Comparison of ENCODE assay signal across 9 mouse cellular contexts in the genomic region with DNA sequence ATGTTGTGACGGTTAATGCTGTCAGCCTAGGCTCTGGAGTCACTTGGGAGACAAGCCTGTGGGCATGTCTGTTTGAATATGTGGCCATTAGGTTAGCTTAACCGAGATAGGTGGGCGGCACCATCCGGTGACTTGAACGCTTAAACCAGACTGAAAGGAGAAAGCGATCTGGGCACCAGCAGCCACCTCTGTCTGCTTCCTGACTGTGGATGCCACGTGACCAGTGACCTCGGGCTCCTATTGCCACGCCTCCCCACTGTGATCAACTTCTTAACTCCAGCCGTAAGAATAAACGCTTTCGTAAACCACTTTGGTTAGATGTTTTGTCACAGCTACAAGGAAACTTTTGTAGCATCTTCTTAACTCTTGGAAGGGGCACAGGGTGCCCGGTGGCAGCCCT.
"Had no signal": no experiment of that assay in that cellular context is flagged by ENCODE, and none has a peak within 500 bp of the region (broad histone marks: within the 10 kb centered on the region; RNA-seq: fewer than 3 reads in every experiment).

No protein-coding gene starts in this region.

- ATAC-seq: liver, postnatal 0 days; midbrain, embryonic 13.5 days had no signal

- H3K36me3 ChIP-seq: limb, embryonic 10.5 days; liver, embryonic 13.5 days; midbrain, embryonic 13.5 days; stomach, embryonic 15.5 days had no signal

- H3K27me3 ChIP-seq: liver, embryonic 13.5 days; stomach, embryonic 15.5 days had no signal

- H3K4me1 ChIP-seq: liver, embryonic 13.5 days; midbrain, embryonic 13.5 days had no signal

- H3K9ac ChIP-seq: liver, embryonic 13.5 days; liver, postnatal 0 days; midbrain, embryonic 13.5 days; stomach, embryonic 15.5 days had no signal

- DNase-seq: kidney, adult 8-10 months; kidney, postnatal 36 days; liver, embryonic 13.5 days; liver, postnatal 0 days; thymus, postnatal 4 days had no signal

- H3K9me3 ChIP-seq: limb, embryonic 10.5 days; liver, embryonic 13.5 days; midbrain, embryonic 13.5 days; stomach, embryonic 15.5 days had no signal

- H3K27ac ChIP-seq: left cerebral cortex, adult 2 months; limb, embryonic 10.5 days; liver, embryonic 13.5 days; midbrain, embryonic 13.5 days; stomach, embryonic 15.5 days had no signal

- H3K4me2 ChIP-seq: liver, embryonic 13.5 days; midbrain, embryonic 13.5 days; stomach, embryonic 15.5 days had no signal

- H3K4me3 ChIP-seq: left cerebral cortex, adult 2 months; limb, embryonic 10.5 days; liver, embryonic 13.5 days; midbrain, embryonic 13.5 days; stomach, embryonic 15.5 days had no signal
